Mouse (Mus musculus) heart, adult 2 months (tissue): ENCODE results near the gene Ets1. TPM values are rescaled to one million over a fixed set of nuclear protein-coding genes. Genes with fewer than 3 reads are reported as not detected.

Source experiments
- DNase-seq, 2 experiments: peaks; one replicate each; pipeline ENCODE4 v3.0.0; 2021
- H3K27ac ChIP-seq: fragments of 200-600 bp; 2 replicates; pipeline ENCODE4 v1.8.1; 2022
- H3K27me3 ChIP-seq: fragments of 200-500 bp; 2 replicates; pipeline ENCODE4 v1.6.1; 2012; ENCODE audit warnings: mild to moderate bottlenecking, low read length, inconsistent platforms, mixed read lengths; ENCODE audit not compliant: control insufficient read depth, insufficient read depth
- H3K36me3 ChIP-seq: fragments of 200-500 bp; 2 replicates; pipeline ENCODE4 v1.6.1; 2012; ENCODE audit warnings: low read length, inconsistent platforms; ENCODE audit not compliant: control insufficient read depth, insufficient read depth
- H3K4me1 ChIP-seq: fragments of 200-500 bp; 2 replicates; pipeline ENCODE4 v1.6.1; 2011; ENCODE audit warnings: low read length; ENCODE audit not compliant: control insufficient read depth, insufficient read depth
- H3K4me3 ChIP-seq: fragments of 200-600 bp; 2 replicates; pipeline ENCODE4 v1.8.1; 2022
- H3K79me2 ChIP-seq: fragments of 200-500 bp; replicated peaks from 2 replicates; pipeline ENCODE4 v1.6.1; 2012; ENCODE audit warnings: mild to moderate bottlenecking, inconsistent platforms, low read length, moderate library complexity, mixed read lengths; ENCODE audit not compliant: control insufficient read depth, insufficient read depth
- H3K9ac ChIP-seq: fragments of 200-500 bp; 2 replicates; pipeline ENCODE4 v1.6.1; 2012; ENCODE audit warnings: low read depth, mild to moderate bottlenecking, control low read depth, inconsistent platforms, low read length, mixed read lengths
- CTCF ChIP-seq: fragments of 200-600 bp; IDR thresholded peaks from 2 replicates; pipeline ENCODE4 v1.8.1; 2022; ENCODE audit warnings: antibody characterized with exemption, mild to moderate bottlenecking, moderate library complexity
- EP300 ChIP-seq: fragments of 200-500 bp; IDR thresholded peaks from 2 replicates; pipeline ENCODE4 v1.6.1; 2011; ENCODE audit warnings: low read depth, low read length, control low read depth; ENCODE audit not compliant: insufficient read depth
- POLR2A ChIP-seq: fragments of 200-500 bp; IDR thresholded peaks from 2 replicates; pipeline ENCODE4 v1.6.1; 2011; ENCODE audit warnings: mild to moderate bottlenecking, low read depth, low read length, control low read depth; ENCODE audit not compliant: insufficient read depth
- WGBS: fragments of 180-500 bp; shearing (Covaris S2); methylation state at CpG from one replicate; pipeline ENCODE4 v1.1.7; 2018; 5-methylcytosine and 5-hydroxymethylcytosine counted together
- intact Hi-C: fragments of 180-260 bp; cut with DNase I; formaldehyde crosslinking; loops from one replicate; pipeline ENCODE4 v1.15.1; 2025
- polyA plus RNA-seq: library from polyadenylated mRNA; depleted of rRNA; stranded (reverse); fragments of >200 nt; gene quantifications from 2 replicates; pipeline ENCODE4 v1.2.3, GENCODE M21; 2012
- total RNA-seq, 2 experiments: library from RNA; stranded (reverse); gene quantifications; 2 replicates each; pipeline ENCODE4 v1.2.3; 2021

Ets1 gene
- total and polyA plus RNA-seq, 3 experiments: 22.6 to 48.7 (median 40.7) TPM

DNA sequence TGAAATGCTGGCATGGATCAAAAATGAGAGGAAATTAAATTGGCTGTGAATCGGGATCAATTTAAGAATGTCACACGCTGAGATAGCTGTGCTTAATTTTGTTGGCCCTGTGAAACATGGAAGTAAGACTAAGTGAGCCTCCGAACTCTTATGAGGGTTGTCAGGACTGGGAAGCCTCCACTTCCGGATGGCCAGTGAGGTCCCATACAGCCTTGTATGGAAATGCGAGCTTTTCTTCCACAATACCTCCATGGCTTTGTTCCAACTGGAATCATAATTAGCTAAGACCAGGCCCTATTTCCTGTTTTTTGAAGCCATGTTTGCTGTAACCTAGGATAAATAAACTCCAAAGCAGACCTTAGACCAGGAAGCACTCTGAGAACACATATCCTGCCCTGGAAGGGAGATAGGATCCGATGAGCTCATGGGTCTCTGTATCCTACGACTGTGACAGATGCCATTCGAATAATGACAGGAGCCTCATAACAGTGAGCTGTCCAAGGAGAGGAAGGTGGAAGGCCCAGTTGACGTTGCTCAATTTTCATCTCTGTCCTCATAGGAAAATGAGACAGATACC lies 17.4 kb upstream of the Ets1 start:
- WGBS: 52% methylated on average over 9 of the region's 9 CpGs
- peak in 1 of 2 experiments; percentile 22 for DNase-seq
- Histone ChIP-seq H3K4me1 (peaks cover 9% of the 10 kb centered on the region), H3K27me3 (no peaks in the 10 kb centered on the region), H3K27ac (peak overlapping the region; percentile 64), H3K9ac (no peak overlapping the region), H3K4me3 (no peak overlapping the region), H3K79me2 (no peaks in the 10 kb centered on the region), H3K36me3 (no peaks in the 10 kb centered on the region)
- peak; percentile 19; the same call in 1 of the 2 replicates for TF ChIP-seq EP300
- TF ChIP-seq POLR2A: no peak
- intact Hi-C loops: no loop called here

- peaks cover 6% of the 10 kb centered on the region for H3K4me1 ChIP-seq
- no peak overlapping the region for H3K9ac ChIP-seq
- no peaks in the 10 kb centered on the region for H3K27me3 ChIP-seq
- peak overlapping the region; percentile 3 for H3K27ac ChIP-seq
- TF ChIP-seq POLR2A (no peak), CTCF (no peak), EP300 (no peak)
- no peak for DNase-seq
- no peaks in the 10 kb centered on the region for H3K79me2 ChIP-seq
- WGBS: 55% methylated on average over 6 of the region's 6 CpGs
- no peaks in the 10 kb centered on the region for H3K36me3 ChIP-seq
- intact Hi-C loops: no loop called here
- no peak overlapping the region for H3K4me3 ChIP-seq
Observed at GRCm38 (mm10) chr9:32619661-32620060, 16.4 kb upstream of the Ets1 start.

DNA sequence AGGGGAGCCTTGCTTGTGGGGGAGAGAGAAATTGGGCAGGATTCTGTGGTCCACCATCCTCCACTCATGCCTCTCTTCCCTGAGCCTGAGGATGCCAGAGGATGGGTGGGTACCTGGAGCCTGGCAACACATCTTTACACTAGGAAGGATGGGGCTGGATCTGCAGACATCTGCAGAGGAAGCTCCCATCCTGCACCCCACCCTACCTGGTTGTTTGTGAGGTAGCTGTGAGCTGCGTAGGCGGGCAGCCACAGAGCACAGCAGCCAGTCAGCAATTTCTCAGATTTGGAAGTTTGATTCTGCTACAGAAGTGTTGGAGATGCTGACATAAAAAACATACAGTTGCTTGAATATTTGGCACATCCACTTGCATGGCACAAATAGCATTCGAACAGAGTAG lies 15.6 kb upstream of the Ets1 start:
- WGBS: 78% methylated on average over 3 of the region's 3 CpGs
- Histone ChIP-seq H3K4me1 (peaks cover 6% of the 10 kb centered on the region), H3K27me3 (no peaks in the 10 kb centered on the region), H3K79me2 (no peaks in the 10 kb centered on the region), H3K9ac (no peak overlapping the region), H3K27ac (peak overlapping the region; percentile 9; the same call in 1 of the 2 replicates), H3K36me3 (no peaks in the 10 kb centered on the region), H3K4me3 (no peak overlapping the region)
- intact Hi-C loops: no loop called here
- no peak for DNase-seq
- TF ChIP-seq CTCF: no peak
- TF ChIP-seq POLR2A: no peak
- no peak for TF ChIP-seq EP300

DNA sequence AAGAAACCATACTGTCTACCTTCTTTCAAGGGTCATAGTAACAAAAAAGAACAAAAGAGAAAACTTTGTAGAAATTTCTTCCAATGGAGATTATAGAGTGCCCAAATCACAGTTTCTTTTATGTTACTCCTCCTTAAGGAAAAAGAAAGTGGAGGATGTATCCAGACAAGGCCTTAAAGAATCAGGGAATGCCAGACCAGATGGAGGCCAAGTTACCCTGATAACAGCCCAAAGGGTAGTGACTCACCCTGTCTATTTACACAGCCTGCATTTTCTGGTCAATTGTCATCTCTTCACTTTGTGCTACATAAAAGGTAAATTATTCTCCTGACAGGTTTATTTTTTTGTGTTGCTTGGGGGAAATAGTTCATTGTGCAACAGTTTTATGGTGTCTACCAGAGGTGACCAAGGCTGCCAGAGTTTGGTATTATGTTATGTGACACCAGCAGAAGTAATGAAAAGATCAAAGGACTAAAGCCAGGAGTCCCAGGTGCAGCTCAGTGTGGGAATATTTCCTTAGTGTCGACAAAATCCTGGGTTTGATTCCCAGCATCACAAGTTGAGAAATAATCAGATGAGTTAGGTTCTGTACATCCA lies 6.5 kb upstream of the Ets1 start:
- intact Hi-C loops: no loop called here
- TF ChIP-seq POLR2A (no peak), EP300 (no peak), CTCF (no peak)
- H3K36me3 ChIP-seq: no peaks in the 10 kb centered on the region
- H3K4me3 ChIP-seq: no peak overlapping the region
- DNase-seq: no peak
- H3K79me2 ChIP-seq: no peaks in the 10 kb centered on the region
- no peaks in the 10 kb centered on the region for H3K27me3 ChIP-seq
- H3K9ac ChIP-seq: no peak overlapping the region
- no peaks in the 10 kb centered on the region for H3K4me1 ChIP-seq
- 84% methylated on average over 1 of the region's 1 CpGs for WGBS
- no peak overlapping the region for H3K27ac ChIP-seq

GRCm38 (mm10) chr9:32631341-32631740 lies 4.7 kb upstream of the Ets1 start:
- H3K9ac ChIP-seq: no peak overlapping the region
- H3K27ac ChIP-seq: no peak overlapping the region
- no peak overlapping the region for H3K4me3 ChIP-seq
- no peaks in the 10 kb centered on the region for H3K36me3 ChIP-seq
- H3K79me2 ChIP-seq: no peaks in the 10 kb centered on the region
- intact Hi-C loops: no loop called here
- no peak for DNase-seq
- TF ChIP-seq POLR2A (no peak), EP300 (no peak), CTCF (no peak)
- no peaks in the 10 kb centered on the region for H3K4me1 ChIP-seq
- no peaks in the 10 kb centered on the region for H3K27me3 ChIP-seq

GRCm38 (mm10) chr9:32632237-32632636 lies 3.8 kb upstream of the Ets1 start:
- 86% methylated on average over 7 of the region's 7 CpGs for WGBS
- H3K36me3 ChIP-seq: no peaks in the 10 kb centered on the region
- H3K27me3 ChIP-seq: no peaks in the 10 kb centered on the region
- no peak overlapping the region for H3K27ac ChIP-seq
- no peaks in the 10 kb centered on the region for H3K4me1 ChIP-seq
- no peak overlapping the region for H3K4me3 ChIP-seq
- intact Hi-C loops: no loop called here
- no peaks in the 10 kb centered on the region for H3K79me2 ChIP-seq
- no peak overlapping the region for H3K9ac ChIP-seq
- DNase-seq: no peak
- TF ChIP-seq CTCF (no peak), POLR2A (no peak), EP300 (no peak)
